Mouse (Mus musculus) hindbrain, embryonic 13.5 days (tissue): ENCODE results near the gene Thap3. TPM values are rescaled to one million over a fixed set of nuclear protein-coding genes. Genes with fewer than 3 reads are reported as not detected.

Experiments
- ATAC-seq: fragments of 200-750 bp; cut with Nextera tagmentation; 2 replicates; pipeline ENCODE4 v1.8.0; 2017; ENCODE audit warnings: moderate TSS enrichment; ENCODE audit not compliant: low FRiP score
- H3K27ac ChIP-seq: fragments of 300-500 bp; sonication (generic); 2 replicates; pipeline ENCODE4 v1.5.1; 2015; ENCODE audit warnings: inconsistent platforms, mild to moderate bottlenecking, moderate library complexity
- H3K27me3 ChIP-seq: fragments of 300-500 bp; sonication (generic); 2 replicates; pipeline ENCODE4 v1.6.1; 2015; ENCODE audit warnings: mild to moderate bottlenecking, inconsistent platforms
- H3K36me3 ChIP-seq: fragments of 300-500 bp; sonication (generic); 2 replicates; pipeline ENCODE4 v1.6.1; 2015; ENCODE audit warnings: mild to moderate bottlenecking, inconsistent platforms
- H3K4me1 ChIP-seq: fragments of 300-500 bp; sonication (generic); replicated peaks from 2 replicates; pipeline ENCODE4 v1.6.1; 2015; ENCODE audit warnings: inconsistent platforms
- H3K4me2 ChIP-seq: fragments of 300-500 bp; sonication (generic); 2 replicates; pipeline ENCODE4 v1.6.1; 2015; ENCODE audit warnings: inconsistent platforms, mild to moderate bottlenecking, moderate library complexity
- H3K4me3 ChIP-seq: fragments of 300-500 bp; sonication (generic); 2 replicates; pipeline ENCODE4 v1.5.1; 2015; ENCODE audit warnings: mild to moderate bottlenecking, inconsistent platforms
- H3K9ac ChIP-seq: fragments of 300-500 bp; sonication (generic); 2 replicates; pipeline ENCODE4 v1.6.1; 2015; ENCODE audit warnings: mild to moderate bottlenecking, inconsistent platforms
- H3K9me3 ChIP-seq: fragments of 300-500 bp; sonication (generic); 2 replicates; pipeline ENCODE4 v1.6.1; 2016; ENCODE audit warnings: inconsistent platforms
- WGBS: fragments of 180-500 bp; shearing (Covaris S2); methylation state at CpG from one replicate; pipeline ENCODE4 v1.1.7; 2015; 5-methylcytosine and 5-hydroxymethylcytosine counted together
- polyA plus RNA-seq: library from polyadenylated mRNA; unstranded; fragments of >200 nt; fragmentation: Nextera tagmentation; extraction: Ambion mirVana; gene quantifications from 2 replicates; pipeline ENCODE4 v1.2.1, GENCODE M21; 2015

Gene Thap3
- polyA plus RNA-seq, 1 experiment from 2014 or later: 36.7 TPM

GRCm38 (mm10) chr4:151937441-151937840 is 51.4 kb downstream of the Thap3 start:
- no peaks in the 10 kb centered on the region for H3K9me3 ChIP-seq
- ATAC-seq: no peak
- H3K4me2 ChIP-seq: no peak overlapping the region
- H3K4me3 ChIP-seq: no peak overlapping the region
- H3K27me3 ChIP-seq: no peaks in the 10 kb centered on the region
- no peaks in the 10 kb centered on the region for H3K36me3 ChIP-seq
- no peak overlapping the region for H3K27ac ChIP-seq
- peaks cover 21% of the 10 kb centered on the region for H3K4me1 ChIP-seq
- no peak overlapping the region; the same call in 1 of the 2 replicates for H3K9ac ChIP-seq
- WGBS: 95% methylated on average over 13 of the region's 13 CpGs

- 2% methylated on average over 23 of the region's 23 CpGs for WGBS
- 0 out of 2 replicates have a peak overlapping the region, but pooled peaks have one; percentile 75 for H3K27ac ChIP-seq
These were observed 54.6 kb downstream of the Thap3 start for GRCm38 (mm10) chr4:151934215-151934572.

GRCm38 (mm10) chr4:151933505-151934214 is 55.1 kb downstream of the Thap3 start, which contains the start of gene Dnajc11:
Dnajc11 (plus strand) TSS chr4:151933691.
- H3K9ac ChIP-seq: peak within 1 kb of the TSS; percentile 98
- H3K36me3 ChIP-seq: no peaks in the 10 kb centered on the region
- no peaks in the 10 kb centered on the region for H3K9me3 ChIP-seq
- peaks cover 21% of the 10 kb centered on the region for H3K4me1 ChIP-seq
- peak within 1 kb of the TSS; percentile 99 for H3K4me2 ChIP-seq
- WGBS: under 1% methylated on average over 75 of the region's 83 CpGs
- ATAC-seq: peak; percentile 90
- no peaks in the 10 kb centered on the region for H3K27me3 ChIP-seq
- peak within 1 kb of the TSS; percentile 100 for H3K4me3 ChIP-seq
- peak within 1 kb of the TSS; percentile 75 for H3K27ac ChIP-seq

More at GRCm38 (mm10) chr4:151934215-151934572, 54.6 kb downstream of the Thap3 start:
- Histone ChIP-seq H3K4me2 (peak overlapping the region; percentile 99), H3K4me3 (peak overlapping the region; percentile 100), H3K27me3 (no peaks in the 10 kb centered on the region), H3K36me3 (no peaks in the 10 kb centered on the region), H3K4me1 (peaks cover 21% of the 10 kb centered on the region), H3K9ac (peak overlapping the region; percentile 98), H3K9me3 (no peaks in the 10 kb centered on the region)
- ATAC-seq: no peak

Other genes starting within 250 kb of the Thap3 start
- gene Camta1, start 127.1 kb downstream of the Thap3 start, polyA plus RNA-seq: 159 and 162 TPM in 2 replicates
- 84.3 and 86.5 TPM in 2 replicates for gene Dnajc11, start 55.3 kb downstream of the Thap3 start, polyA plus RNA-seq
- 18.4 and 20.0 TPM in 2 replicates for gene Phf13, start 7.3 kb upstream of the Thap3 start, polyA plus RNA-seq
- 3.2 and 3.7 TPM in 2 replicates for gene Klhl21, start 19.8 kb upstream of the Thap3 start, polyA plus RNA-seq
- 17.1 and 19.6 TPM in 2 replicates for gene Zbtb48, start 38.7 kb upstream of the Thap3 start, polyA plus RNA-seq
- 1.5 and 1.6 TPM in 2 replicates for gene Tas1r1, start 49.6 kb upstream of the Thap3 start, polyA plus RNA-seq
- 23.3 and 25.8 TPM in 2 replicates for gene Nol9, start 50.3 kb upstream of the Thap3 start, polyA plus RNA-seq
- 10.2 and 10.9 TPM in 2 replicates for gene Plekhg5, start 83.5 kb upstream of the Thap3 start, polyA plus RNA-seq
- 1.00 and 1.3 TPM in 2 replicates for gene Tnfrsf25, start 126.9 kb upstream of the Thap3 start, polyA plus RNA-seq
- 0.09 and 0.22 TPM in 2 replicates for gene Espn, start 163.4 kb upstream of the Thap3 start, polyA plus RNA-seq
- 0.34 and 1.8 TPM in 2 replicates for gene Hes2, start 169.9 kb upstream of the Thap3 start, polyA plus RNA-seq
- gene Acot7, start 189.1 kb upstream of the Thap3 start, polyA plus RNA-seq: 269 and 299 TPM in 2 replicates